Mouse (Mus musculus) left cerebral cortex, postnatal 10 days (tissue): ENCODE results near the gene Cxcl1. TPM values are rescaled to one million over a fixed set of nuclear protein-coding genes. Genes with fewer than 3 reads are reported as not detected.

Source experiments
- DNase-seq, 2 experiments: peaks; one replicate each; pipeline ENCODE4 v3.0.0; 2021 to 2022; ENCODE audit warnings: low spot score in 2 of 2, mixed read lengths in 1 of 2; ENCODE audit errors: extremely low spot score in 1 of 2
- intact Hi-C: fragments of 180-260 bp; cut with DNase I; formaldehyde crosslinking; loops from one replicate; pipeline ENCODE4 v1.15.1; 2025
- total RNA-seq, 2 experiments: library from RNA; stranded (reverse); gene quantifications; 2 replicates each; pipeline ENCODE4 v1.2.3; 2021

Cxcl1 gene
- total RNA-seq, 2 experiments from 2014 or later, result 0.55 TPM; not detected in 1

GRCm38 (mm10) chr5:90881682-90882081 lies 9.4 kb upstream of the Cxcl1 start:
- intact Hi-C loops, result no loop called here

GRCm38 (mm10) chr5:90882146-90882545 lies 8.9 kb upstream of the Cxcl1 start:
- no peak for DNase-seq
- intact Hi-C loops, result no loop called here

More at GRCm38 (mm10) chr5:90881682-90882081, 9.4 kb upstream of the Cxcl1 start:
- DNase-seq, result no peak

- intact Hi-C loops, result no loop called here
- DNase-seq, result no peak
Observed at GRCm38 (mm10) chr5:90884628-90885242, 6.3 kb upstream of the Cxcl1 start.

GRCm38 (mm10) chr5:90888661-90889060 lies 2.4 kb upstream of the Cxcl1 start:
- no peak for DNase-seq
- intact Hi-C loops, result no loop called here

GRCm38 (mm10) chr5:90891464-90891813 lies 398 bp downstream of the Cxcl1 start:
- intact Hi-C loops, result no loop called here
- DNase-seq, result no peak

GRCm38 (mm10) chr5:90894231-90894630 lies 3.2 kb downstream of the Cxcl1 start:
- DNase-seq, result no peak
- intact Hi-C loops, result no loop called here

- intact Hi-C loops, result no loop called here
- no peak for DNase-seq
Observed at GRCm38 (mm10) chr5:90897429-90897828, 6.4 kb downstream of the Cxcl1 start.

GRCm38 (mm10) chr5:90899308-90899707 lies 8.3 kb downstream of the Cxcl1 start:
- intact Hi-C loops, result no loop called here
- no peak for DNase-seq

GRCm38 (mm10) chr5:90900147-90900546 lies 9.1 kb downstream of the Cxcl1 start:
- intact Hi-C loops, result no loop called here
- DNase-seq, result peak in 1 of 2 experiments; percentile 68

GRCm38 (mm10) chr5:90900688-90901087 lies 9.6 kb downstream of the Cxcl1 start:
- intact Hi-C loops, result no loop called here
- no peak for DNase-seq

- no peak for DNase-seq
- intact Hi-C loops, result no loop called here
Observed at GRCm38 (mm10) chr5:90902380-90903260, 11.6 kb downstream of the Cxcl1 start.

GRCm38 (mm10) chr5:90903339-90904020 lies 12.4 kb downstream of the Cxcl1 start, which contains the start of gene Cxcl2:
Gene Cxcl2, plus strand, starts transcription at chr5:90903871.
- intact Hi-C loops, result no loop called here

GRCm38 (mm10) chr5:90908983-90909382 lies 17.9 kb downstream of the Cxcl1 start:
- intact Hi-C loops, result loop anchor here (5.0 kb wide), 1 partner anchor 247 kb away; no protein-coding TSS in a partner anchor
- DNase-seq, result peak in 1 of 2 experiments; percentile 52

More at GRCm38 (mm10) chr5:90903339-90904020, 12.4 kb downstream of the Cxcl1 start, which contains the start of gene Cxcl2:
- no peak for DNase-seq

GRCm38 (mm10) chr5:90919495-90919894 lies 28.5 kb downstream of the Cxcl1 start:
- intact Hi-C loops, result no loop called here

GRCm38 (mm10) chr5:90922958-90923357 lies 31.9 kb downstream of the Cxcl1 start:
- DNase-seq, result no peak
- intact Hi-C loops, result no loop called here

More at GRCm38 (mm10) chr5:90919495-90919894, 28.5 kb downstream of the Cxcl1 start:
- DNase-seq, result no peak

GRCm38 (mm10) chr5:90930546-90930945 lies 39.5 kb downstream of the Cxcl1 start:
- DNase-seq, result no peak
- intact Hi-C loops, result no loop called here

- peak; percentile 60 to 92 for DNase-seq
- intact Hi-C loops, result no loop called here
Observed at GRCm38 (mm10) chr5:90930971-90931851, 40.2 kb downstream of the Cxcl1 start, which contains the start of gene Mthfd2l. Gene Mthfd2l, plus strand, starts transcription at chr5:90931117.

- no peak for DNase-seq
- intact Hi-C loops, result no loop called here
Observed at GRCm38 (mm10) chr5:90931911-90932310, 40.9 kb downstream of the Cxcl1 start.
